Comparison of ENCODE assay signal across 8 mouse cellular contexts in genomic region chr9:107579023-107579900, GRCm38 (mm10). TPM values are rescaled to one million over a fixed set of nuclear protein-coding genes. Genes with fewer than 3 reads are reported as not detected.
DNase-seq lines count a peak whose midpoint lies in the region; ATAC-seq and TF ChIP-seq lines count a peak whose summit lies in the region.

No protein-coding gene starts in this region.

- no peak overlapping the region for H3K9ac ChIP-seq in embryonic facial prominence, embryonic 15.5 days
- H3K9ac ChIP-seq in liver, embryonic 16.5 days (ENCODE audit: low read depth, low read length), result no peak overlapping the region

- 91% methylated on average over 14 of the region's 14 CpGs for whole genome bisulfite sequencing in embryonic facial prominence, embryonic 15.5 days
- 90% methylated on average over 14 of the region's 14 CpGs for WGBS in liver, embryonic 16.5 days (ENCODE audit: insufficient replicate concordance)

- H3K27me3 ChIP-seq in embryonic facial prominence, embryonic 15.5 days, result no peaks in the 10 kb centered on the region
- no peaks in the 10 kb centered on the region for H3K27me3 ChIP-seq in liver, embryonic 16.5 days (ENCODE audit: control insufficient read depth, insufficient read depth, low read depth, low read length)

- peak overlapping the region; percentile 73; the same call in 1 of the 2 replicates for H3K4me2 ChIP-seq in embryonic facial prominence, embryonic 15.5 days (replicated peaks)
- H3K4me2 ChIP-seq in liver, embryonic 16.5 days (ENCODE audit: low read depth, low read length), result no peak overlapping the region

- peaks cover 65% of the 10 kb centered on the region for H3K4me1 ChIP-seq in embryonic facial prominence, embryonic 15.5 days
- peaks cover 49% of the 10 kb centered on the region for H3K4me1 ChIP-seq in liver, embryonic 16.5 days (ENCODE audit: control insufficient read depth, low read depth, low read length)

- no peak for TF ChIP-seq CTCF in left cerebral cortex, adult 2 months (IDR thresholded peaks at IDR 0.05)

- 0 out of 2 replicates have a peak overlapping the region, but pooled peaks have one; percentile 90 for H3K27ac ChIP-seq in left cerebral cortex, adult 2 months
- H3K27ac ChIP-seq in embryonic facial prominence, embryonic 15.5 days (replicated peaks), result peak overlapping the region; percentile 97
- peak overlapping the region; percentile 92 for H3K27ac ChIP-seq in liver, embryonic 16.5 days (ENCODE audit: low read length)

- no peak overlapping the region for H3K4me3 ChIP-seq in left cerebral cortex, adult 2 months
- H3K4me3 ChIP-seq in embryonic facial prominence, embryonic 15.5 days (replicated peaks), result 0 out of 2 replicates have a peak overlapping the region, but pooled peaks have one; percentile 65
- H3K4me3 ChIP-seq in liver, embryonic 16.5 days (ENCODE audit: low read depth, low read length), result no peak overlapping the region

- H3K9me3 ChIP-seq in embryonic facial prominence, embryonic 15.5 days (replicated peaks), result no peaks in the 10 kb centered on the region
- no peaks in the 10 kb centered on the region for H3K9me3 ChIP-seq in liver, embryonic 16.5 days (replicated peaks; ENCODE audit: control insufficient read depth, low read length)

- intact Hi-C loops in left cerebral cortex, adult 2 months (cut with DNase I), result loop anchor here (10.0 kb wide), 1 partner anchor 916 kb away; the partner anchor contains the start of gene Usp19

- peaks cover 24% of the 10 kb centered on the region for H3K36me3 ChIP-seq in embryonic facial prominence, embryonic 15.5 days
- H3K36me3 ChIP-seq in liver, embryonic 16.5 days (ENCODE audit: control insufficient read depth, insufficient read depth), result peaks cover 7% of the 10 kb centered on the region

- peak; percentile 54 to 78 for DNase-seq in adrenal gland, adult (ENCODE audit: inconsistent age in 2 of 2, low spot score in 1 of 2)
- DNase-seq in adrenal gland, adult 18-20 months (ENCODE audit: low spot score in 2 of 2), result no peak
- no peak for DNase-seq in left cerebral cortex, adult 2 months (ENCODE audit: extremely low spot score in 1 of 2, low spot score in 2 of 2)
- DNase-seq in left cerebral cortex, adult 11 months (ENCODE audit: low spot score), result no peak
- DNase-seq in kidney, adult 11 months, result no peak
- no peak for DNase-seq in spleen, postnatal 10 days (ENCODE audit: low spot score in 2 of 2)

- ATAC-seq in embryonic facial prominence, embryonic 15.5 days (ENCODE audit: insufficient number of reproducible peaks, low FRiP score, low TSS enrichment, low read depth), result no peak
- no peak for ATAC-seq in liver, embryonic 16.5 days (ENCODE audit: low read depth)

RNA-seq across cellular contexts. Expression of gene Naa80, which starts 0.6 kb away (rescaled TPM):
- total RNA-seq in adrenal gland, adult 18-20 months (2021), result 10 to 100 TPM; 13.3 to 16.5 TPM
- total RNA-seq in left cerebral cortex, adult 2 months (2021), result 10 to 100 TPM; 11.3 to 12.6 TPM
- 21.5 and 22.8 TPM in 2 replicates for polyA plus RNA-seq in embryonic facial prominence, embryonic 15.5 days (2015; fragmentation: Nextera tagmentation; extraction: Ambion mirVana)
- 10.5 and 14.1 TPM in 2 replicates for polyA plus RNA-seq in liver, embryonic 16.5 days (2015; fragmentation: Nextera tagmentation; extraction: Ambion mirVana)

RNA-seq across cellular contexts. Expression of gene Hyal3, which starts 1.4 kb away (rescaled TPM):
- total RNA-seq in adrenal gland, adult 18-20 months (2021), result 1 to 10 TPM; 1.4 to 1.7 TPM
- 1 to 10 TPM in 1 of 2 experiments, under 1 TPM in 1; 0.97 to 1.2 TPM for total RNA-seq in left cerebral cortex, adult 2 months (2021)
- polyA plus RNA-seq in embryonic facial prominence, embryonic 15.5 days (2015; fragmentation: Nextera tagmentation; extraction: Ambion mirVana), result 2.0 TPM in 2 replicates
- polyA plus RNA-seq in liver, embryonic 16.5 days (2015; fragmentation: Nextera tagmentation; extraction: Ambion mirVana), result 0.89 and 0.96 TPM in 2 replicates

RNA-seq across cellular contexts. Expression of gene Hyal1, which starts 2.5 kb away (rescaled TPM):
- 10 to 100 TPM in 1 of 2 experiments, 1 to 10 TPM in 1; 9.2 to 15.7 TPM for total RNA-seq in adrenal gland, adult 18-20 months (2021)
- 1 to 10 TPM; 6.0 to 8.5 TPM for total RNA-seq in left cerebral cortex, adult 2 months (2021)
- polyA plus RNA-seq in embryonic facial prominence, embryonic 15.5 days (2015; fragmentation: Nextera tagmentation; extraction: Ambion mirVana), result 14.5 and 15.7 TPM in 2 replicates
- 3.3 and 3.8 TPM in 2 replicates for polyA plus RNA-seq in liver, embryonic 16.5 days (2015; fragmentation: Nextera tagmentation; extraction: Ambion mirVana)

RNA-seq across cellular contexts. Expression of gene Ifrd2, which starts 8.2 kb away (rescaled TPM):
- 10 to 100 TPM; 38.0 to 41.1 TPM for total RNA-seq in adrenal gland, adult 18-20 months (2021)
- 10 to 100 TPM; 10.5 to 10.9 TPM for total RNA-seq in left cerebral cortex, adult 2 months (2021)
- 46.8 and 47.1 TPM in 2 replicates for polyA plus RNA-seq in embryonic facial prominence, embryonic 15.5 days (2015; fragmentation: Nextera tagmentation; extraction: Ambion mirVana)
- polyA plus RNA-seq in liver, embryonic 16.5 days (2015; fragmentation: Nextera tagmentation; extraction: Ambion mirVana), result 145 and 166 TPM in 2 replicates

RNA-seq across cellular contexts. Expression of gene Hyal2, which starts 11.5 kb away (rescaled TPM):
- total RNA-seq in adrenal gland, adult 18-20 months (2021), result 10 to 100 TPM; 34.1 to 45.3 TPM
- 10 to 100 TPM; 14.9 TPM for total RNA-seq in left cerebral cortex, adult 2 months (2021)
- 97.5 and 98.4 TPM in 2 replicates for polyA plus RNA-seq in embryonic facial prominence, embryonic 15.5 days (2015; fragmentation: Nextera tagmentation; extraction: Ambion mirVana)
- polyA plus RNA-seq in liver, embryonic 16.5 days (2015; fragmentation: Nextera tagmentation; extraction: Ambion mirVana), result 48.9 and 50.2 TPM in 2 replicates

Comparison
In these comparisons a context has a peak if more than half of its experiments do, and no peak if none do; other contexts are left out.
1. DNase-seq: peak in adrenal gland, adult (2 of 2); none in adrenal gland, adult 18-20 months (0 of 2), left cerebral cortex, adult 2 months (0 of 2), left cerebral cortex, adult 11 months (single experiment), kidney, adult 11 months (single experiment) and spleen, postnatal 10 days (0 of 2).
2. Peak in every context shown above with its lines, with median percentiles within 50 percentile points of each other: H3K27ac ChIP-seq.